Mouse (Mus musculus) cerebellum, adult 2 months (tissue): ENCODE results near the gene 2210407C18Rik.

Source experiments
- CTCF ChIP-seq: fragments of 200-500 bp; IDR thresholded peaks from 2 replicates; pipeline ENCODE4 v1.5.1; 2011; ENCODE audit warnings: low read depth, mild to moderate bottlenecking, control low read depth, low read length, moderate library complexity, borderline replicate concordance; ENCODE audit not compliant: insufficient read depth
- POLR2A ChIP-seq: fragments of 200-500 bp; IDR thresholded peaks from 2 replicates; pipeline ENCODE4 v1.6.1; 2011; ENCODE audit warnings: low read length, control low read depth, borderline replicate concordance; ENCODE audit not compliant: insufficient read depth

- no peak for TF ChIP-seq CTCF
- no peak for TF ChIP-seq POLR2A
These were observed 25.2 kb upstream of the 2210407C18Rik start for GRCm38 (mm10) chr11:58641057-58641456.
